Mouse (Mus musculus): Measurements from ENCODE around the gene Tnfrsf19. TPM values are rescaled to one million over a fixed set of nuclear protein-coding genes. Genes with fewer than 3 reads are reported as not detected.

Gene Tnfrsf19
- total RNA-seq, 2 experiments from 2014 or later: 6.9 to 10.8 TPM

GRCm38 (mm10) chr14:61022383-61022782 is 23.9 kb downstream of the Tnfrsf19 start:
- DNase-seq (ENCODE audit: low spot score): no peak

- DNase-seq (ENCODE audit: low spot score): no peak
Measured at GRCm38 (mm10) chr14:61020968-61021367, 25.3 kb downstream of the Tnfrsf19 start.

GRCm38 (mm10) chr14:61019880-61020279 is 26.4 kb downstream of the Tnfrsf19 start:
- no peak for DNase-seq (ENCODE audit: low spot score)

- DNase-seq (ENCODE audit: low spot score): no peak
Measured at GRCm38 (mm10) chr14:61014544-61014943, 31.7 kb downstream of the Tnfrsf19 start.

- DNase-seq (ENCODE audit: low spot score): no peak
Measured at GRCm38 (mm10) chr14:61012397-61012931, 33.8 kb downstream of the Tnfrsf19 start.

- no peak for DNase-seq (ENCODE audit: low spot score)
Measured at GRCm38 (mm10) chr14:61011621-61012174, 34.6 kb downstream of the Tnfrsf19 start.

- no peak for DNase-seq (ENCODE audit: low spot score)
Measured at GRCm38 (mm10) chr14:61005127-61005837, 41.0 kb downstream of the Tnfrsf19 start.

- no peak for DNase-seq (ENCODE audit: low spot score)
Measured at GRCm38 (mm10) chr14:61003676-61004075, 42.6 kb downstream of the Tnfrsf19 start.

- DNase-seq (ENCODE audit: low spot score): no peak
Measured at GRCm38 (mm10) chr14:61000072-61000471, 46.2 kb downstream of the Tnfrsf19 start.

- DNase-seq (ENCODE audit: low spot score): no peak
Measured at GRCm38 (mm10) chr14:60996556-60996955, 49.7 kb downstream of the Tnfrsf19 start.

- DNase-seq (ENCODE audit: low spot score): no peak
Measured at GRCm38 (mm10) chr14:60993506-60993905, 52.8 kb downstream of the Tnfrsf19 start.

- no peak for DNase-seq (ENCODE audit: low spot score)
Measured at GRCm38 (mm10) chr14:60993092-60993491, 53.2 kb downstream of the Tnfrsf19 start.

GRCm38 (mm10) chr14:60992144-60992543 is 54.1 kb downstream of the Tnfrsf19 start:
- no peak for DNase-seq (ENCODE audit: low spot score)

- DNase-seq (ENCODE audit: low spot score): no peak
Measured at GRCm38 (mm10) chr14:60988228-60988627, 58.1 kb downstream of the Tnfrsf19 start.

GRCm38 (mm10) chr14:60986926-60987325 is 59.4 kb downstream of the Tnfrsf19 start:
- DNase-seq (ENCODE audit: low spot score): no peak

GRCm38 (mm10) chr14:60985077-60985476 is 61.2 kb downstream of the Tnfrsf19 start:
- no peak for DNase-seq (ENCODE audit: low spot score)

- no peak for DNase-seq (ENCODE audit: low spot score)
Measured at GRCm38 (mm10) chr14:60984266-60984665, 62.0 kb downstream of the Tnfrsf19 start.

- no peak for DNase-seq (ENCODE audit: low spot score)
Measured at GRCm38 (mm10) chr14:60982126-60982525, 64.2 kb downstream of the Tnfrsf19 start.

- DNase-seq (ENCODE audit: low spot score): no peak
Measured at GRCm38 (mm10) chr14:60980244-60980887, 65.9 kb downstream of the Tnfrsf19 start.

- no peak for DNase-seq (ENCODE audit: low spot score)
Measured at GRCm38 (mm10) chr14:60978129-60978528, 68.2 kb downstream of the Tnfrsf19 start.

GRCm38 (mm10) chr14:60976231-60976630 is 70.1 kb downstream of the Tnfrsf19 start:
- no peak for DNase-seq (ENCODE audit: low spot score)

GRCm38 (mm10) chr14:60975736-60976135 is 70.6 kb downstream of the Tnfrsf19 start:
- DNase-seq (ENCODE audit: low spot score): no peak

Measured in gastrocnemius, adult 18-20 months (tissue).